Mouse (Mus musculus) heart, adult 11 months (tissue): ENCODE measurements around the gene Pakap.

ENCODE experiments used
- DNase-seq: peaks from one replicate; pipeline ENCODE4 v3.0.0; 2022

The Pakap gene

GRCm38 (mm10) chr4:57678991-57679457 lies 111.0 kb downstream of the Pakap start:
- peak; percentile 99 for DNase-seq

DNA sequence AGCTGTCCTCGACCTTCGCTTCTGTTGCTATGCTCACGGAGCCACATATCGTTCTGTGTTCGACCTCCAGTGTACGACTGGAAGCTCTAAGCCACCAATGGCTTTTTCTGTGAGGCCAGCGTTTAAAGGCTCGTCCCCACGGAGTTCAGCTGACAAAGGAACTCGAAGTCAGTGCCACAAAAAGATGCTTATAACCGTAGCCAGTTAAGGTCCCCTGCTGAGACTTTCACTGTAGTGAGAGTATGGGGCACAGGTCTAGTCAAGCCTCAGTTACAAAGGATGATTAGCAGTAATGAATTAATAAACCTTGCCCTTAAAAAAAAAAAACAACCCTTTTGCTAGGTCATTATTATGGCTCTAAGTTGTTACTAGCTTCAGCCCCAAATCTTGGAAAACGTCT lies 112.2 kb downstream of the Pakap start:
- DNase-seq: no peak

DNA sequence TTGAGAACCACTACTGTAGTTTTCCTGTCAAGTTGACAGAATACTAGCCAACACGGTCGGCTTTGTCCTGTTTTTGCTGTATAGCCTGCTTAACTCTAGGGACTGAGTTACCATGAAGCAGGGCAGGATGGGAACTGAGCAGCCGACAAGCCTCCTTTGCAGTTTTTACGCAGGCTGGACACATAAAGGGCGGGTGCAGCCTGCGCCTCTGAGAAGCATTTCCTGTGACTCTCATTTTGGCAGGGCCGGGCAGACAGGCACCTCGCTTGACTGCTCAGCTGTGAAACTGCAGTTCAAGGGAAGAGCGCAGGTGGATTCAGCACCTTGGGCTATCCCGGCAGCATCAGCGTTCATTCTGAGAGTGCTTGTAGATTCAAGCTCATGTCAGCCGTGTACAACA lies 113.5 kb downstream of the Pakap start:
- peak; percentile 97 for DNase-seq

DNA sequence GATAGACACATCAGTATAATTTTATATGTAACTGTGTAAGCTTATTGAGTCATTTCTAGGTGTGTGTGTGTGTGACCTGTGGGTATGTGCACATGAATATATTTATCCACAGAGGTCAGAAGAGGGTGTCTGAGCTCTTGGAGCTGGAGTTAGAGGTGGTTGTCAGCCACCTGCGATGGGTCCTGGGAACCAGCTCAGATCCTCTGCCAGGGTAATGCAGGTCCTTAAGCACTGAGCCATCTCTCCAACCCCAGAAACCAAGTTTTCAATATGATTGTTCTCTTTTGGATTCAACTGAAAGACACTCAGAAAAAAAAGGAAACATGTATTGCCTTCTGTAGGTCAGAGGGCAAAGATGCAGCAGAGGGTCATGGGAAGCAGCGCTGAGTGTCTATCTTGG lies 114.4 kb downstream of the Pakap start:
- DNase-seq: peak; percentile 71

DNA sequence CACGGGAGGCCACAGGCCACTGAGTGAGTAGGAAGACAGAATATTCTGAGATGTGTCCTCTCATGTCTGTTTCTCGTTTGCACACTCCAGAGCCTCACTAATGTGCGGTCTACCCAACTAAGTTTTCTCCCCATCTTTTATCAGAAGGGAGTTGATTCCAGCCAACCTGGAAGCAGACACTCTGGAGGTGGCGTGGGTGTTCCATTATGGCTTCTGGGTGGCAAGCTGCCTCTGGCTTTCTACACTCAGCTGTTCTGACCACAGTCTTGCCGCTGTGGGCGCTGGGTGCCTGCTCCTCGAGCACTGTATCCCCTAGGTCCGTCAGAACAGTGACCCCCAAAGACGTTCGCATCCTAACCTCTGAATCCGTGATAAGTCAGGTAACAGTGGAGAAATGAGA lies 115.0 kb downstream of the Pakap start:
- DNase-seq: peak; percentile 83

- peak; percentile 77 for DNase-seq
Measured at GRCm38 (mm10) chr4:57684676-57685215, 116.8 kb downstream of the Pakap start.

DNA sequence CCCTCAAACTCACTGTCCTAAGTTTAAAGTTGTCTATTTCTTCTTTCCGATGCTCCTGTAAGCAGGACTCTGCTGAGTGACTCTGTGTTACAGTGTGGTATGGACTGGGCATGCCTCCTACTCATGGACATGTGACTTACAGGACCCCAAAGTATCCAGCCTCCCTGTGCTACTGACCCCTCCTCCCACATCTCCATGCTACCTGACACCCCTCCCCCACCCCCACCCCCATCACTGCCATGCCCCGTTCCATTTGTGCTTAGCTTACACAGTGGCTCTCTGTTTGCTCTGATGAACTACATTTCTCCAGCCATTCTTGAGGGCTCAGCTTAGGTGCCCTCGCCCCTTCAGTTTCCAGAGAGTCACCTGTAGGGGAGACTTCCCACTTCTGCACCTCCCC lies 118.8 kb downstream of the Pakap start:
- DNase-seq: peak; percentile 62

GRCm38 (mm10) chr4:57687583-57687982 lies 119.6 kb downstream of the Pakap start:
- DNase-seq: no peak

DNA sequence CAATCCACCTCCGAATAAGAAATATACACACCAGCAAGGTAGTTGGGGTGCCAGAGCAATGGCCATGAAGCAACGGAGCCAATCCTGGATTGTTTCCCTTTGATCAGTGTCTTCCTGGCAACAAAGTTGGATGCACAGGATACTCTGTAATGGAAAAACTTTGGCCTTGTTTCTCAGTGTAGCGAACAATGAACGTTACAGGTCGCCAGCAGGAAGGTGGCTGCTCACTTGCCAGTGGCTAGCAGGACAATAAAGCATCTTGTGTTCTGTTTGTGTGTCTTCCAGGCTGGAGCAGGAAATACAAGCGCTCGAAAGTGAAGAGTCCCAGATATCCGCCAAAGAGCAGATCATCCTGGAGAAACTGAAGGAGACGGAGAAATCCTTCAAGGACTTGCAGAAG lies 120.2 kb downstream of the Pakap start:
- DNase-seq: peak; percentile 97

DNA sequence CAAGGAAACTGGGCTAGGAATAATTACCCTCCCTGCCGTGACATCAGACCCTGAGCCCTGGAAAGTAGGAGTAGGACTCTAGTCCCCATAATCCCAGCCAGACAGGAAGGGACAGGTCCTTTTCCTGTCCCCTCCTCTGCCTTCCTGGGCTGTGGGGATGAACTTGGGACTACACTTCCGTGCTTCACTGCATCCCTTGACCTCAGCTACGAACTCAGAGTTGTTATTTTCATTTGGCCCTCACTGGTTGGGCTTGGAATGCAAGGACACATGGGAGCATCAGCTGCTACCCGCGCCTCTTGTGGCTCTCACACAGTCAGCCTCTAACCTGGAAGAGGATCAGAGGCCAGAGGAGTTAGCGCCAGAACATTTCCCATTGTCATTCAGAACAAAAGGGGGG lies 122.0 kb downstream of the Pakap start:
- peak; percentile 97 for DNase-seq

GRCm38 (mm10) chr4:57690805-57691204 lies 122.8 kb downstream of the Pakap start:
- DNase-seq: peak; percentile 23

DNA sequence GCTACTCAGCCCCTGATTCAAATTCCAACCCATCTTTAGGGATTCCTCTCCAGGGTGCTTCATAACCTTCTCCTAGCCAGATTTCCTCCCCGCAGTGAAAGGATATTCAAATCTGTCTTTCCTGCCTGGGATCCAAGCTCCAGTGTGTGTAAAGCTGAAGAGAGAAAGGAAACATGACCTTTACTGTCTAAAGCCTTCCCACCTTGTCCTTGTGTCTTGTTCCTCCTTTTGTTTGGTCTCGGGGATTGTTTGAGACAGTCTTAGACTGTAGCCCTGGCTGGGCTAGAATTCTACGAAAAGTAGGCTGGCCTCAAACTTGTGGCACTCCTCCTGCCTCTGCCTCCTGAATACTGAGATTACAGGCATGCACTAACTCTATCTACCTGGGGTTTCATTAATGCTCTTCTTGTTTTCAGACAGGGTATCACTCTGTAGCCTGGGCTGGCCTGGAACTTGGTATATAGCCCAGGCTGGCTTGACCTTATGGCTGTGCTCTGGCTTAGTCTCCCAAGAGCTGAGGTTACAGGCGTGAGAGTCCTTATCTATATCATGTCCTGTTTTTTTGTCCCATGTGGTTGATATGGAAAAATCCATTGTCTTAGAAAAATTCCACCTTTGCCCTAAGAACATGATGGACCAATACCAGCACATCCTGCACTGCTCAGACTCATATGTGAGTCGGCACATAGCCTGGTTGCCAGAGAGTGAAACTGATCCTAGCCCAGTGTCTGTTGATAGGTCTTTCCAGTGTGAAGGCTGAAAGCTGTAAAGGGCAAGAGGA lies 126.6 kb downstream of the Pakap start:
- DNase-seq: peak; percentile 94

DNA sequence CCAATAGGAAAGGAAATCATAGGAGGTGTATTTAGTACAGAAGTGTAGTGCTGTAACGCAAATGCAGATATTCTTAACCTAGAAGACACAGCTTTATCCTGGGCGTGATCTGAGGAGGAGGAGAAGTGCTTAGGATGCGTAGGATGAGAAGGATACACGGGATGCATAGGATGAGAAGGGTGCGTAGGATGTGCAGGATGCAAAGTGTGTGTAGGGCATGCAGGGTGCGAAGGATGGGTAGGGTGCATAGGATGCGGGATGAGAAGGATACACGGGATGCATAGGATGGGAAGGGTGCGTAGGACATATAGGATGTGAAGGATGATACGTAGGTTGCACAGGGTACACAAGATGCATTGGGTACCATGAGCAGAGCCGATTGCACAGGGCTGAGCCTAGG lies 129.0 kb downstream of the Pakap start:
- peak; percentile 81 for DNase-seq

- peak; percentile 84 for DNase-seq
Measured at GRCm38 (mm10) chr4:57697918-57698611, 130.1 kb downstream of the Pakap start.

GRCm38 (mm10) chr4:57701576-57701975 lies 133.6 kb downstream of the Pakap start:
- peak; percentile 79 for DNase-seq

DNA sequence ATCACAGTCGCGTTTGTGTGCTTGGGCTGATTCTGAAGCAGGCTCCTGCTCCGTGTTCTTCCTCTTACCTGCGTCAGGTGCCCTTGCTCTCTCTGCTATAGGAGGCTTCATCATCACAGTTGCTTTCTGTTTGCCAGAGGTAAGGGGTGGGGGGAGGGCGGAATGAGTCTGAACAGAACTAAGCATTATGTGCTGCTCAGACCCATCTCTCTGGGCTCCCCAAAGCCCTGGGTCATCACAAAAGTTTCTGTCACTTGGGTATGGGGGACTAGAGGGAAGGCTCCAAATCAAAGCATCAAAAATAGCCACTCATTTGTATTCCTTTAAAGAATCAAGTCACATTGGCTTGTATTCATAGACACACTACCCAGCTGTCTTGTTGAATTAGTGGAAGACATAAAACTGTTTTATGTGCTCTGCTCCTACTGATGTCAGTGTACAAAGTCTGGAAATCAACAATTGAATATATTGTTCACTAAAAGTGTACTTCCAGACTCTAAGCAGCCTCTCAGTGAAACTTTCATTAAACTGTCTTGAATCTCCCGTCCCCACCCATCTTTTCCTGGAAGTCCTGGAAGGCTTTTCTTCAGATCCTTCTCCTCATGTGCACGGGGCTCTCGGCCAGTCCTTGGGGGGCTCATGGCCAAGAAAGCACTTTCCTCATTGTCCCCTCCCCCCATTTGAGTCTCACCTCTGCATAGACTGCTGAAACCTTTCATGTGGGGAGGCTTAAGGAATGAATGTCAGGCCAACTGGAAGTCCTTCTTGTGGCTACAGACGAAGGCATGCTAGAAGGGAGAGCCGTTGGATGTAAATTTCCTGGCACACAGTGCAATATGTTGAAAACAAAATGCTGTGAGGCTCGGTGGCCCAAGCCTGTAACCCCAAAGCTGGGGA lies 135.8 kb downstream of the Pakap start:
- peak; percentile 72 for DNase-seq

GRCm38 (mm10) chr4:57704575-57704974 lies 136.6 kb downstream of the Pakap start:
- DNase-seq: peak; percentile 73

GRCm38 (mm10) chr4:57715849-57716248 lies 147.9 kb downstream of the Pakap start:
- no peak for DNase-seq

DNA sequence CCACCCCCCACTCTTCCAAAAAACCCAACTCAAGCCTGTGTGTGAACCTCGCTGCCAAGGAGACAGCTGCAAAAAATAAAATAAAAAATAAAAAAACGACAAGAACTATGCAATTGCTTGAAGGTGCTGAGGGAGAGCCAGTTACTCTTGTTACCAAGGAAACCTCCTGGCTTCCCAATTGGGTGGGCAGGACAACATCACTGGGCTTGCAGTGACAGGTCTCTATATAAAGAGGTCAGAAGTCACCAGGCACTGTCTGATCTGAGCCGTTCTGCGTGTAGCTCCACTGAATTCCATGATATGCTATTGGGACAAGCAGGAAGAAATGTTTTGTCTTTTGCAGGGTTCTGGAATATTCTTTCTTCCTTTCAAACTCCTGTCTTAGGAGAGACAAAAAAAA lies 148.8 kb downstream of the Pakap start:
- peak; percentile 65 for DNase-seq

GRCm38 (mm10) chr4:57717354-57717753 lies 149.4 kb downstream of the Pakap start, which contains the start of gene Akap2:
TSS of gene Akap2 (plus strand) at chr4:57717657.
- DNase-seq: peak; percentile 65

- DNase-seq: no peak
Measured at GRCm38 (mm10) chr4:57719370-57719769, 151.4 kb downstream of the Pakap start.

- DNase-seq: peak; percentile 86
Measured at GRCm38 (mm10) chr4:57720869-57721361, 152.9 kb downstream of the Pakap start.

DNA sequence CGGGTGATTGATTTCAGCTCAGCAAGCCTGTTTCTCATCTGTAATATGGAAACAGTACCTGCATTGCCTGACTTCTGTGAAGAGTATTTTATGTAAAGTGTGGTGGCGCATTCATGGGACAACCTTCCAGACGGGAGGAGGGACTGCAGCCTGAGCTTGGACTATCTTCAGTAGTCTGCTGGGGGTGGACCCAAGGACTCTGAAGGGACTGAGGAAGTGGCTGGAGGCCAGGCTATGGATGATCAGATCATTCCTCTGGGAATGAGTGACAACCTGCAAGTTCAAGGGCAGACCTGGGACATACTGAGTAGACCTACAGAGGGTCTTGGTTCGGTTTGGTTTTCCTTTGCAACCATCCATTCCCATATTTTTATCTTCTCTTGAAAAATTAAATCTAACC lies 154.3 kb downstream of the Pakap start:
- DNase-seq: peak; percentile 50
